Mouse (Mus musculus) brown adipose tissue, adult 24 weeks (tissue): ENCODE results near the gene Mknk2. TPM values are rescaled to one million over a fixed set of nuclear protein-coding genes. Genes with fewer than 3 reads are reported as not detected.

Source experiments
- H3K27ac ChIP-seq: fragments of 200-500 bp; replicated peaks from 2 replicates; pipeline ENCODE4 v1.5.1; 2012; ENCODE audit warnings: low read depth, mild to moderate bottlenecking, low read length
- H3K4me1 ChIP-seq: fragments of 200-500 bp; 2 replicates; pipeline ENCODE4 v1.6.1; 2012; ENCODE audit warnings: low read length, mixed read lengths; ENCODE audit not compliant: control insufficient read depth, insufficient read depth, insufficient read length
- H3K4me3 ChIP-seq: fragments of 200-500 bp; 2 replicates; pipeline ENCODE4 v1.5.1; 2012; ENCODE audit warnings: low read depth, mild to moderate bottlenecking, low read length, moderate library complexity; ENCODE audit not compliant: insufficient read depth
- polyA plus RNA-seq: library from polyadenylated mRNA; stranded (reverse); fragments of >200 nt; gene quantifications from 2 replicates; pipeline ENCODE4 v1.2.4, GENCODE M21; 2012; ENCODE audit not compliant: missing spikeins, insufficient read depth, insufficient read length

The Mknk2 gene
- polyA plus RNA-seq, 1 experiment = 313 TPM

GRCm38 (mm10) chr10:80621690-80621939, 56.3 kb downstream of the Mknk2 start:
- Histone ChIP-seq H3K4me3 (peak overlapping the region; percentile 68), H3K4me1 (peaks cover 5% of the 10 kb centered on the region; the same call in 1 of the 2 replicates), H3K27ac (peak overlapping the region; percentile 9; the same call in 1 of the 2 replicates)

- Histone ChIP-seq H3K4me1 (peaks cover 5% of the 10 kb centered on the region; the same call in 1 of the 2 replicates), H3K27ac (peak overlapping the region; percentile 9; the same call in 1 of the 2 replicates), H3K4me3 (peak overlapping the region; percentile 68)
Measured at GRCm38 (mm10) chr10:80620796-80621689, 56.9 kb downstream of the Mknk2 start.

GRCm38 (mm10) chr10:80620365-80620764, 57.5 kb downstream of the Mknk2 start:
- Histone ChIP-seq H3K4me3 (no peak overlapping the region), H3K4me1 (peaks cover 5% of the 10 kb centered on the region; the same call in 1 of the 2 replicates), H3K27ac (no peak overlapping the region)

GRCm38 (mm10) chr10:80619465-80620244, 58.3 kb downstream of the Mknk2 start:
- Histone ChIP-seq H3K4me1 (peaks cover 5% of the 10 kb centered on the region; the same call in 1 of the 2 replicates), H3K4me3 (no peak overlapping the region), H3K27ac (no peak overlapping the region)

- peak overlapping the region; percentile 20 for H3K27ac ChIP-seq
Measured at GRCm38 (mm10) chr10:80618181-80618580, 59.7 kb downstream of the Mknk2 start.

More at GRCm38 (mm10) chr10:80618181-80618580, 59.7 kb downstream of the Mknk2 start:
- no peak overlapping the region for H3K4me3 ChIP-seq
- no peaks in the 10 kb centered on the region for H3K4me1 ChIP-seq

Other genes starting within 250 kb of the Mknk2 start
- 11.4 and 15.1 TPM in 2 replicates for gene Tcf3, start 244.5 kb downstream of the Mknk2 start, polyA plus RNA-seq
- gene Onecut3, start 183.3 kb downstream of the Mknk2 start, polyA plus RNA-seq = not detected in 2 replicates
- gene Atp8b3, start 139.0 kb downstream of the Mknk2 start, polyA plus RNA-seq = not detected in 2 replicates
- gene Rexo1, start 116.6 kb downstream of the Mknk2 start, polyA plus RNA-seq = 10.8 and 13.8 TPM in 2 replicates
- 4.1 and 4.2 TPM in 2 replicates for gene Klf16, start 100.8 kb downstream of the Mknk2 start, polyA plus RNA-seq
- gene Abhd17a, start 87.8 kb downstream of the Mknk2 start, polyA plus RNA-seq = 76.3 and 81.6 TPM in 2 replicates
- 14.6 and 16.2 TPM in 2 replicates for gene Scamp4, start 75.2 kb downstream of the Mknk2 start, polyA plus RNA-seq
- 1.0 TPM in 1 of 2 replicates, not detected in the other for gene Adat3, start 75.2 kb downstream of the Mknk2 start, polyA plus RNA-seq
- gene Gm49322, start 72.1 kb downstream of the Mknk2 start, polyA plus RNA-seq = 0.67 and 0.75 TPM in 2 replicates
- 50.9 and 67.7 TPM in 2 replicates for gene Csnk1g2, start 55.3 kb downstream of the Mknk2 start, polyA plus RNA-seq
- 20.6 and 33.9 TPM in 2 replicates for gene Btbd2, start 21.0 kb downstream of the Mknk2 start, polyA plus RNA-seq
- gene Mob3a, start 23.9 kb upstream of the Mknk2 start, polyA plus RNA-seq = 5.2 and 12.0 TPM in 2 replicates
- gene Izumo4, start 24.1 kb upstream of the Mknk2 start, polyA plus RNA-seq = 2.5 and 5.0 TPM in 2 replicates
- gene Ap3d1, start 64.2 kb upstream of the Mknk2 start, polyA plus RNA-seq = 35.0 and 40.9 TPM in 2 replicates
- gene Dot1l, start 77.1 kb upstream of the Mknk2 start, polyA plus RNA-seq = 11.5 and 15.8 TPM in 2 replicates
- 12.1 and 15.3 TPM in 2 replicates for gene Sf3a2, start 120.1 kb upstream of the Mknk2 start, polyA plus RNA-seq
- 30.2 and 40.5 TPM in 2 replicates for gene Plekhj1, start 120.5 kb upstream of the Mknk2 start, polyA plus RNA-seq
- not detected in 2 replicates for gene Amh, start 127.1 kb upstream of the Mknk2 start, polyA plus RNA-seq
- 2.4 and 4.9 TPM in 2 replicates for gene Jsrp1, start 135.4 kb upstream of the Mknk2 start, polyA plus RNA-seq
- gene Oaz1, start 148.5 kb upstream of the Mknk2 start, polyA plus RNA-seq = 447 and 892 TPM in 2 replicates
- not detected in 2 replicates for gene Lingo3, start 165.9 kb upstream of the Mknk2 start, polyA plus RNA-seq
- 55.6 and 61.3 TPM in 2 replicates for gene Lsm7, start 177.1 kb upstream of the Mknk2 start, polyA plus RNA-seq
- 8.7 and 14.0 TPM in 2 replicates for gene Sppl2b, start 177.2 kb upstream of the Mknk2 start, polyA plus RNA-seq
- not detected in 2 replicates for gene Tmprss9, start 193.7 kb upstream of the Mknk2 start, polyA plus RNA-seq
- 319 and 342 TPM in 2 replicates for gene Timm13, start 222.9 kb upstream of the Mknk2 start, polyA plus RNA-seq
- 1.9 and 4.9 TPM in 2 replicates for gene Lmnb2, start 240.1 kb upstream of the Mknk2 start, polyA plus RNA-seq